Mouse (Mus musculus): Measurements from ENCODE around the gene Plekhg2.
"Not testable (repeated sequence)": the region's sequence is repeated elsewhere in the genome, so short reads cannot be mapped to it uniquely, and the experiment has no call there.

The Plekhg2 gene

DNA sequence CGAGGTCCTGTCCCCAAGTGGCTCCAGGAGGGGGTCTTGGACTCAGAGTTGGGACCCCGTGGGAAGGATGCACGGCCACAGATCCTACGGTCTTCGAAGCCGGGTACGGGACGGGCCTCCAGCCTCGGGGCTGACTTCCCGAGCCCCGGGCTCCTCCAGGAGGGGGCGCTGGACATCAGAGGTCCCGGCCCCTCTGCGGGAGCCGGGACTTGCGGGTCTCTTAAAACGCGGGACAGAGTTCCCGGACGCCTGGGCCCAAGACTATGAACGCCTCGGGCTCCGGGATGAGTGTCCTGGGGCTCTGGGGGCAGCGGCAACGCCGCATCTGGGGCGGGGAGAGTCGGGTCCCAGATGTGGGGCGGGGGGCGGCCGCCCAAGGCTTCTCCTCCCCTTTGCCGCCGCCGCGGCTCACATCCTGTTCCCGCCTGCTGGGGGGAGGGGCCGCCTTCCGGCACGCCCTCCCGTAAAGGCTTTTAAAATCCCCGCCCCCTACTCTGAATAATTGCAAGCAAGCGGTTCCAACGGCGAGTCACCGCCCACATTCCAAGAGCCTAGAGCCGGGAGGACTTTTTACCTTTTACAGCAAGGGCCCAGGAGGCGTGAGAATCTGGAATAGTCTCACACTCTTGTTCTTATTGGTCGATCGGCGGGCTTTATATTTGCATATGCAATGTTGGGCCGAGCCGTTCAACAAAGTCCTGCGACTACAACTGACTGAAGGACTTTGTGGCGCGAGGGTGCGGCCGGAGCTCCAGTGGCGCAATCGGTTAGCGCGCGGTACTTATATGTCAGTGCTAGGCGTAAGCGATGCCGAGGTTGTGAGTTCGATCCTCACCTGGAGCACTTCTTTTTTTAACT, at the start of gene Plekhg2:
Gene Plekhg2, minus strand, starts transcription at position 349 of the 858 bp plus-strand sequence.
- DNase-seq (ENCODE audit: low read depth, low spot score): peak; percentile 93

DNA sequence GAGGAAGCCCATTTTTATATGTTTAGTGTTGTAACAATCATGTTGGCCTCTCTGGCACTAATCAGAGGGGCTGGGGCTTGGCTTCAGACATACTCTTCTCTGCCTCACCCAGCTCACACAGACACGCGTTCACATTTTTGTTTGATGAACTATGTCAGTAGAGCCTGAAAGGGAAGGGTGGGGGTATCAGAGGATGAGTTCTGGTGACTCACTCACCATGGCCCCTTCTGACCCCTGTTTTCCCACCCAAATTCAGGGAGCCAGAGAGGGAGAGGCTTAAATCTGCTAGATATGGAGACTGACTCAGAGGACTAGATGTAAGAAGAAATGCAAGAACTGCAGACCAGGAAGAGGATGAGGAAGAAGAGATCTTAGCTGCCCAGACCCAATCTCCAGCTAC, 47.0 kb upstream of the Plekhg2 start:
- DNase-seq (ENCODE audit: low read depth, low spot score): no peak

DNA sequence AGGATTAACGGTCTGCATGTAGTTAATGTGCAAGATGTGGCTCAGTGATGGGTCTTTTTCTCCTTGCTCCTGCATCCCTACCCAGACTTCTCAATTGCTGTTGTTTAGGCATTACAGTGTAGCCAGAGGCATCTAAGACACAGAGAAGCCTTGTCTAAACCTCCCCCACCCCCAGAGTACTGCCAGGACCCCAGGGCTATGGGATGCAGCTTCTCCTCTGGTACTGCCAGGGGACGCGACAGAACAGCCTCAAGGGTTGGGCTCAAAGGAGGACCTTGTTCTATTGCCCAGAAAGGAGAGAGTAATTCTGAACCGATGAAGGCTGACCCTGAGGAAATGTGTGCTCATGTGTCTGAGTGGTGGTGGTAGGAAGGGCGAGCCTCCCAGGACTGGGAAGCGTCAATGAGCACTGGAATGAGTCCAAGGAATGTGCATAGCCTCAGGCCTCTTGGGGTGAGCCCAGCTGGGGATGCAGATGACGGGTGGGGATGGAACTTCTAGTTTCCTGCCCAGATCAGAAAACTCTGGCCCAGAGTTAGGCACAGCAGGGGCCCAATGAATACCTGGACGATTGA, 45.8 kb upstream of the Plekhg2 start:
- DNase-seq (ENCODE audit: low read depth, low spot score): no peak

DNA sequence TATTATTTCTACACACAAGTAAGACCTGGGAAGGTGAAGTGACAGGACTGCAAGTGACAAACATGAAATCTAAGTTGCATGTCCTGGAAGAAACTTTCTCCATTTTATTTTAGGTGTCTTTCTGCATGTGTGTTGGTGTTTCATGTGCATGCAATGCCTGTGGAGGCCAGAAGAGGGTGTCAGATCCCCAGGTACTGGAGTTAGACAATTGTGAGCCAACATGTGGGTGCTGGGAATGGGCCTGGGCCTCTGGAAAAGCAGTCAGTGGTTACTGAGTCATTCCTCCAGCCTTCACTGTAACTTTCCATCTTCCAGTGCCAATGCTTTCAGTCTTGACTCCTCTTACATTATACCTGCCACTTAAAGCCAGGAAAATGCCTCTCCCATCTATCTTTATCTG, 45.0 kb upstream of the Plekhg2 start:
- no peak for DNase-seq (ENCODE audit: low read depth, low spot score)

DNA sequence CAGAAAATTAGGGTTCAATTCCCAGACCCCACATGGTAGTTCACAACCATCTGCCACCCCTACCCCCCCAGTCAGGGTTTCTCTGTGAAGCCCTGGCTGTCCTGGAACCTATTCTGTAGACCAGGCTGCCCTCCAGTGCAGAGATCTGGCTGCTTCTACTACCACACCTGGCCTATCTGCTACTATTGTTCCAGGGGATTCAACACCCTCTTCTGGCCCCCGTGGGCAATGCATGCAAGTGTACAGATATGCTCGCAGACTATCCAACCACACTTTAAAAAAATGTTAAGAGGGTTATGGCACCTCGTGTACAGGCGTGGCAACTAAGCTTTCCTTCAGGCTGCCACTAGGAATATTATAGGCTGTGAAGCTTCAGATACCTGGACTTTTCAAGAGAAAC, 40.4 kb upstream of the Plekhg2 start:
- DNase-seq (ENCODE audit: low read depth, low spot score): no peak

DNA sequence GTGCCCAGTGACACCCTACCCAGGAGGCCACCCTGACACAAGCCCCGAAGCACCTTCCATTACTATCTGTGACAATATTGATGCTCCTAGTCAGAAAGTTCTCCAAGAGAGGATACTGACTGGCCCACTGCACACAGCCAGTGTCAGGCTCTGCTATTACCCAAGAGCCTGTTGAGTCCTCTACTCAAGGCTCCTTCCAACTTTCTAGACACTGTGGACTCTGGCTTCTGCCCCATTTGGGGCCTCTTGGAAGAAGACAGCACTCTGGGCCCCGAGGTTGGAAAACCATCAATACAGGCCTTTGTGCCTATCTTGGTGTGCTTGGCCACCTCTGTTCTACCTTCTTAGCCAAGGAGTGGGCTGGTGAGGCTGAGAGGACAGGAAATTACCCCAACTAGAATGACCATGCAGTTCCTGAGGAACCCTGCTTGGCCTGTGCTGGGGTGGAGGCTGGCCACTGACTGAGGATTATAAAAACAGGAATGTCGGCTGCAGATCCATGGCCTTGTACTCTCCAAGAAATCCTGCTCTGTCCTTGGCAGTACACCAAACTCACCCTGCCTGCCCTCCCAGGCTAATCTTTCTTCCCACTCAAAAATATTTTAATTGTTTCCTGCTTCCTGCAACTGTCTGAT, 38.6 kb upstream of the Plekhg2 start:
- no peak for DNase-seq (ENCODE audit: low read depth, low spot score)

DNA sequence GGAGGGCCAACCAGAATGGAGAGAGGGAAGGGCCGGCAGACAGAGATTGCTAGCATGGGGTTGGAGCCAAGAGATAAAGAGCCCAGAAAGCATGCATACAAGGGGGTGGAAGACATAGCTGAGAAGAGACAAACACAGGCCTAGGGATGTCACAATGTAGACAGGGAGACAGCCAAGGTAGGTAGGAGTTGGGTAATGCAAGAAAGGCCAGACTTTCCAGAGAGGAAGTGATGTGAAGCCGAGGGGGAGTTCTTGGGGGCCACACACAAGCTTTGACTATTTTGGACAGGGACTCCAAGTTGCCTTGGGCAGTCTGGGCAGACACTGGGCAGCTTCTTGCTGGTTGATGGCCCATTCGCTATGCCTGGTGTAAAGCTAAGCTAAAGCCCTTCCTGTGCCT, 29.5 kb upstream of the Plekhg2 start:
- DNase-seq (ENCODE audit: low read depth, low spot score): no peak

DNA sequence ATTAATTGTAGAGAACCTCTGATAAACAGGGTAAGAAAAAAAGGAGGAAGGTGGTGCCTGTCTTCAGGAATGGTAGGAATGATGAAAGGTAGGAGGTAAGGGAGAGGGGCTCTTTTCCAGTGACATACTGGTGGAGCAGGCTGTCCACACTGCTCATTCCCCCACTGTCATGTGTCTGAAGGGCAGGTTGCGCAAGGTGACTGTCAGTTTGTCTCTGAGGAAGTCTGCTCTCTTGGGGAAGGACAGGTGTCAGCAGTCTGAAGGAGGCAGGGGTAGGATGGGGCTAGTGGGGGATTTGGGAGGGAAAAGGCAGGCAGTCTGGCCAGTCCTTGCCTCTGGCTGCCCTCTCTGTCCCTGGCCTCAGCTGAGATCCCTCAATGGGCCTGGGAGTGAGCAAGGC, 28.6 kb upstream of the Plekhg2 start:
- no peak for DNase-seq (ENCODE audit: low read depth, low spot score)

DNA sequence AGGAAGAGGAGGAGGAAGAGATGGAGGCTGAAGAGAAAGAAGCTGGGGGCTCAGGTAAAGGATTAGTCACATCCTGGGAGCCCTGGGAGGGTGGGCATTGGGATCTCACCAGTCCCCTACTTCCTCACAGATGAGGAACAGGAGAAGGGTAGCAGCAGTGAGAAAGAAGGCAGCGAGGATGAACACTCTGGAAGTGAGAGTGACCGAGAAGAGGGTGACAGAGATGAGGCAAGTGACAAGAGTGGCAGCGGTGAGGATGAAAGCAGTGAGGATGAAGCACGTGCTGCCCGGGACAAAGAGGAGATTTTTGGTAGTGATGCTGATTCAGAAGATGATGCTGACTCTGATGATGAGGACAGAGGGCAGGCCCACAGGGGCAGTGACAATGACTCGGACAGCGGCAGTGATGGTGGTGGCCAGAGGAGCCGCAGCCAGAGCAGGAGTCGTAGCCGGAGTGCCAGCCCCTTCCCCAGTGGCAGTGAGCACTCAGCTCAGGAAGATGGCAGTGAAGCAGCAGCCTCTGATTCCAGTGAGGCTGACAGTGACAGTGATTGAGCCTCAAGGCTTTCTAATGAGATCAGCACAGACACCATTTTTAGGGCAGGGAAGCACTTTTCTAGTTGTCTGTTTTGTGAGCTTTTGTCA, 26.4 kb upstream of the Plekhg2 start:
- no peak for DNase-seq (ENCODE audit: low read depth, low spot score)

DNA sequence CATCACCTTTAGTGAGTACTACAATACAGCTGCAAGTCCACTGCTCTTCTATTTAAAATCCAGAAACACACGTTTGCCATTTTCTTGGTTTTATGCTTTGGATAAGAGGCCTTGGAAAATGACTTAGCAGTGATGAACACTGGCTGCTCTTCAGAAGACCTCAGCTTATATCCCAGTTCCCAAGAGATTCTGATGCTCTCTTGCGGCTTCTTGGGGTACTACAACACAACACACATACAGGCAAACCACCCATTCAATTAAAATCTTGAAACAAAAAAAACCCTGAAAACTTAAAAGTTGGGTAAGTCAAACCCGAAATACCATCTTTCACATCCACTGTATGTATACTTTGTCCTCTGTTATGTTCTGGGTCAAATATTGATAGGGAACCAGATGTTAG, 25.6 kb upstream of the Plekhg2 start:
- DNase-seq (ENCODE audit: low read depth, low spot score): no peak

DNA sequence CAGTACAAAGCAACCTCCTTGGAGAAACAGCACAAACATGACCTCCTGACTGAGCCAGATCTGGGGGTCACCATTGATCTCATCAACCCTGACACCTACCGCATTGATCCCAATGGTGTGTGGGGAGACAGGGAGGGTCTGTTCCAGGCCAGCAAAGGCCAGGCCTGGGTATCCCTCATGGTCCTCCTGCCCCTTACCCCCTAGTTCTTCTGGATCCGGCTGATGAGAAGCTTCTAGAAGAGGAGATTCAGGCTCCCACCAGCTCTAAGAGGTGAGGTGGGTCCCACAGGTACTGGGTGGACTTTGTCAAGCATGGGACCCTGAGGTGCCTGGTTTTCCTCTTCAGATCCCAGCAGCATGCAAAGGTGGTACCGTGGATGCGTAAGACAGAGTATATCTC, 23.0 kb upstream of the Plekhg2 start:
- no peak for DNase-seq (ENCODE audit: low read depth, low spot score)

DNA sequence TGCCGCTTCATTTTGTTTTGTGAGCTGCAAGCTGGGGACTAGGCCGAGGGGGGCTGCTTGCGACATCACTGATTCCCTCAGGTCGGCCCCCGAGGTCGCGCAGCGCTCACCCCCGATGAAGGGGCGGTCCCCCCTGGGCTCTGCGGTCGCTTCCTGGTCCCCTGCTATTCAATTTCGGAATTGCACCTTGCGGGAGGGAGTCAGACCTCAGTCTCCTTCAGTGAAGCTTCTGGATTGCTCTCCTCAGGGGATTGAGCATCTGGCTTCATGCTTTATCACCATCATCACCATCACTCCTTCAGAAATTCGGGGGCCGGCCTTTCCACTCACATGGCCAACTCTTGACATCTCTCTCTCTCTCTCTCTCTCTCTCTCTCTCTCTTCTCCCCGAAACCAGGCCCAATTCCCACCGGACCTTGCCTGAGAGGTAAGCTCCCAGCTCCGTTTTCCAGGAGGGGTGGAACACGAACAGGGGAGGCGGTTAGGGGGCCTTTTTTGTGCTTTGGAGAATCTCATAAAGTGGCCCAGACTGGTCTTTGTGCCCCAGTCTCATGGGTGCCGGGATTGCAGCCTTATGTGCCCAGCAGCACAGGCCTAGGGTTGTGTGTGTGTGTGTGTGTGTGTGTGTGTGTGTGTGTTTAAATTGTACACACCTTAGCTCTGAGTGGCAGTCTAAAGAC, 21.0 kb upstream of the Plekhg2 start:
- DNase-seq (ENCODE audit: low read depth, low spot score): no peak

DNA sequence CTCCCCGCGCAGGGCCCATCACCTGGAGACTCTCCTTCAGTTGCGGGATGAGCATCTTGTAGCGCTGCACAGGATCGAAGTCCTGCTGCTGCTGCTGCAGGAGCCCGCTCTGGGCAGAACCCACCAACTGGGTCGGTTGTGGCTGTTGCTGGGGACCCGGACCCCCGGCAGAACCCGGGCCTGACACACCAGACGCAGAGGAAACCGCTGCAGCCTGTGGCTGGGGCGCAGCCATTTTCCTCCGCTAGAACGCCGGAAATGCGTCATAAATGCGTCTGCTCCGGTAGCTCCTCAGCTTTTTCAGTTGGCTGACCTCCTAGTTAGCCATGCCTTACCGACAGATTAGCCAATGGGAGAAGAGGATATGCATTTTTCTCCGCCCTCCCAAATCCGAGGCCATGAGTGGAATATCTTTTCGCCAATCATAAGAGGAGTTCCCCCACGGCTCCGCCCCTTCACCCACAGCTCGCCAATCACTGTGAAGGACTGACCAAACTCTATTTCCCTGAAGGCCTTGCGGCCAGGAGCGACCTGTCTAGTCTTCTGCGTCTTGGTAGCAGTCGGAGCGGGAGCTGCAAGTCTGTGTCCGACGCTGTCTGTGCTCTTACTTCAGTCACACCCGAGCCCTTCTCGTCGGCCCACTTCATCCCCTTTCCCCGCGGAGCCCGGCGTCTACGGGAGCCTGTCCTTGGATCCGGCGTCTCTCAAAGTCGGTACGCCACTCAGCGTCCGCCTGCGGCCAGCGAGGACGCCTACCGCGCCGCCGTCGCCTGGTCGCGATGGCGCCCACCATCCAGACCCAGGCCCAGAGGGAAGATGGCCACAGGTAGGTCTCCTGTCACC, 20.3 kb upstream of the Plekhg2 start, which contains the start of the genes Med29 and Paf1:
Gene Med29, minus strand, starts transcription at position 280 of the 843 bp plus-strand sequence.
Gene Paf1, plus strand, starts transcription at position 523 of the 843 bp plus-strand sequence.
- DNase-seq (ENCODE audit: low read depth, low spot score): peak; percentile 99

DNA sequence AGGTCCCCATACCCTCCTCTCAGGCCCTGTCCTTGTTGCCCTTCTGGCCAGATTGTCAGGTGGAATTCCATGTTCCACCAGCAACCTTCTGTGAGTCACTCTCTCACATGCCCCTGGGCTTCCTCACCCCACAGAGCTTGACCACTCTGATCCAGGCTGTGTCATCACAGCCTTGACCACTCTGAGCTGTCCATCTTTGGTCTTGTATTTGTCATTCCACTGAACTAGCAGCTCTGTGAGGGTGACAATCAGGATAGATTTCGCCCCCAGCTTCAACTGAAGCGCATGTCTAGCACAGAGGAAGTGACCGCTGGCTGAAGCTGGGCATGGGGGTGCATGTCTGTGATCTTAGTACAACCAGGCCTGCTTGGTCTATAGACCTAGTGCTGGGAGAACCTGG, 17.9 kb upstream of the Plekhg2 start:
- DNase-seq (ENCODE audit: low read depth, low spot score): no peak

DNA sequence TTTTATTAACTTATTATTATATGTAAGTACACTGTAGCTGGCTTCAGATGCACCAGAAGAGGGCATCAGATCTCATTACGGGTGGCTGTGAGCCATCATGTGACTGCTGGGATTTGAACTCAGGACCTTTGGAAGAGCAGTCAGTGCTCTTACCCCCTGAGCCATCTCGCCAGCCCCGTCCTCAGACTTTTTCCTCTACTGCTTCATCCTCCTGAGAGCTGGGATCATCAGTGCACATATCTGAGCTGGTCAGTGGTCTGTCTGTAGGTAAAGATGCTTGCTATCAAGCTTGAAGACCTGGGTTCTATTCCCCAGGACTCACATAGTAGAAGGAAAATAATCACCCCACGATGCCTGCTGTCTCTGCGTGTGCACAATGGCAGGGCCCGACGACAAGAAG, 15.0 kb upstream of the Plekhg2 start:
- DNase-seq (ENCODE audit: low read depth, low spot score): not testable (repeated sequence)

DNA sequence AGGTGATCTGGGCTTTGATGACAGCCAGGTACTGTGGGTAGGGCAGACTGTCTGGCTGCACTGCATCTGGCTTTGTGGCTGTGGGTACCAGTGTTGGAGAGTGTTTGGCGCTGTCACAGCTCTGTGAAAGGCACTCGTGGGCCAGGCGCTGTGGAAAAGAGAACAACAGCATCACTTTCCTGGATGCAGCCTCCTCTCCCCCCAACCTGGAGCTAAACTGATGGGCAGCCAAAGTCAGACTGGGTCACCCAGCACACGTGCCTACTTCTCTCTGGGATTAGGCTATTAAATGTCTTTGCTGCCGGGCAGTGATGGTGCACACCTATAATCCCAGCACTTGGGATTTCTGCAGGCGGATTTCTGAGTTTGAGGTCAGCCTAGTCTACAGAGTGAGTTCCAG, 14.5 kb upstream of the Plekhg2 start:
- not testable (repeated sequence) for DNase-seq (ENCODE audit: low read depth, low spot score)

DNA sequence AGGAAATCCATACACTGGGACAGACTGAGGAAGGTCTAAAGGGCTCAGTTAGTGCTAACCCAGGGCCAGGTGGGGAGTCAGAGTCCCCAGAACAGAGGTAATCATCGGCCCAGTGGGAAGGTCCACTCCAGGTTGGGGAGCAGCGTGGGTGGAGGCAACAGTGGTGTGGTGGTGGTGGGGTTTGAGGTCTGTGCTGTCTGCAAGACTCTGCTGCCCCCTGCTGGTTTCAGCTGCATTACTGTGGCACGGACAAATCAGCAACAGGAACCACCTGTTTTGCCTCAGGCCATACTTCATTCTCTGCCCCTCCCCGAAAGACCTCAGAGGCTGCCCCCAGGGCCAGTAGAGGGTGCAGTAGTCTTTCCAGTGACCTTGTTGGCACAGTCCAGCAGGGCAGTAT, 14.1 kb upstream of the Plekhg2 start:
- DNase-seq (ENCODE audit: low read depth, low spot score): no peak

DNA sequence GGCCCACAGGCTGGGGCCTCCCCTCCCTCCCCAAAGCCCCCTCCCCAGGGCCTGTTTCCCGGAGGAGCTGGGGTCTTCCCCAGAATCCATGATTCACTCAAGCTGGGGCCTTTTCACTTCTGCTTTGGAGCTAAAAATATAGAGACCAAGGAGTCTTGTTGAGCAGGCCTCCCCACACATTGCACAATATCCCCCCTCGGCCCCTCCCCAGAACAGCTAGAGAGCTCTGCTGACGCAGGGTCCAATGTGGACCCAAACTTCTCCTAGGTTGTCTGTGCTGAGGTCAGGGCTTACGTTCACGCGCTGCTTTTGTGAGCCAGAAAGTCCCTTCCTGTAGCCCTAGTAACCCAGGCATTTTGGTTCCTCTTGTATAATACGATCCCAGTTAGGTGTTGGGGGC, 13.6 kb upstream of the Plekhg2 start:
- DNase-seq (ENCODE audit: low read depth, low spot score): no peak

DNA sequence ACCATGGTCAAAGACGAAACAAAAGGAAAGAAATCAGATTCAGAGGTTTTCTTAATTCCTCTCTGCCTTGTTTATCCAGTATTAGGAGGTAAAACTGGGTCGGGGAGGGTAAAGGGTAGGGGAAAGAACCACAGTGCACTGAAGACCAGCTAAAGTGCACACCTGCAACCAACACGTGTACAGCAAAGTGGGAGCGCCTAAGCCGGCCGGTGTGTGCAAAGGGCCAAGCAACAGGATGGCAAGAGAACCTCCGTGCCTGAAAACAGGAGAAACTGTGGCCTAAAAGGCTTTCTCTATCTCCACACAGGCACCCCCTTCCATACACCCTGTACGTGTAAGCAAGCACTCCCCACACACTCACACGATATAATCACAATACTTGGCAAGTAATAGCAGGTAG, 12.8 kb upstream of the Plekhg2 start:
- DNase-seq (ENCODE audit: low read depth, low spot score): no peak

DNA sequence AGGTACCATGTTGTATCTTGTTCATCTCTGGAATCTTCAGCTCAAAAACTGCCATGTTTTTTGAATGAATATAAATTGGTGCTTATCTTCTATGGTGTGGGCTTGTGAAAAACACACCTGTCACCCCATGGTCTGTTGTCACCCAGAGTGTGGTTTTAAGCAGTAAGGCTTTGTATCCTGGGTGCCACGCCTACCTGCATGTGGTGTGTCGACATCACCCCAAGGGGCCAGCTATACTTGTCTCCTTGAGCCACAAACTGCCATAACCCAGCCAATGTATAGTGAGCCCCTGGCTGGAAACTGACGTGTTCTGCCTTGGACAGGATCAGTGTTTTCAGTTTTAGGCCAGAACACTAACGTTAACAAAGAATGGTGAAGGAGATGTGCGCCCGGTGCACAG, 11.8 kb upstream of the Plekhg2 start:
- DNase-seq (ENCODE audit: low read depth, low spot score): no peak

DNA sequence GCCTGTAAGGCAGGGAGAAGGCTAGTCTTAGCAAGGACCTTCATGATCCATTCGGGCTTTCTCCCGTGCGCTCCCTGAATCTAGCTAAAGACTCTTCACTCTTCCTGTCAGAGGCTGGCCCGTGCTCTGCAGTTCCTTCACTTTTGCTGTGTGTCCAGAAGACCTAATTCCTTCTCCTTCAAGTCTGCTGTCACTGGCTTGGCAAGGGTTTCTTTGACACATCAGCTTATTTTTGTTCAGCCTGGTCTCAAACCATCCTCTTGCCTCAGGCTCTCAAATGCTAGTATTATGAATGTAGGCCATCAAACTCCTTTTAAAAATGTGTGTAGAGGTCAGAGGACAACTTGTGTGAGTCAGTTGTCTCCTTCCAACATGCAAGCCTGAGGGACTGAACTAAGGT, 11.2 kb upstream of the Plekhg2 start:
- DNase-seq (ENCODE audit: low read depth, low spot score): no peak
